Mouse (Mus musculus) lung, postnatal 4 days (tissue): ENCODE measurements at regions not wholly inside any gene's neighbourhood (a gene's known extent, or its start where the extent isn't known, plus 50 kb on each side); places are given as distances from the start of the nearest gene placed in this dataset.

Source experiments
- DNase-seq, 2 experiments: peaks; one replicate each; pipeline ENCODE4 v3.0.0; 2021

DNA sequence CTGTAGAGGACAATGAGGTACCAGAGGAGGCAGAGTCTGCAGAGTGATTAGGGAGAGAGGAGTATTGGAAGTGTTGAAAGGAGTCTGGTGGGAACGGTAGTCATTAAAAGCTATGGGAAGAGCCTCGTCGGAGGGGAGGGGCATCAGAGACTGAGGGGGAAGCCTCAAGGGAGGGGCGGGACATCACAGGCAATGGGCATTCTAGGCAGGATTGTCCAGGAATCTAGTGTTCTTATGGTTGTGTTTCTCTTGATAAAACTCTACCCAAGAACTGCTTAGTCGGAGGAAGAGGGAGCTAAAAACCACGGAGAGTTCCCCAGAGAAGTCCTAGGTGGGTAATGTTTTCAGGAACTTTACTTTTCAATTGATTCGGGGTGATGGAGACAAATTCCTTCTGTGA is 90.2 kb downstream of the Sec23ip start:
- DNase-seq, result no peak

DNA sequence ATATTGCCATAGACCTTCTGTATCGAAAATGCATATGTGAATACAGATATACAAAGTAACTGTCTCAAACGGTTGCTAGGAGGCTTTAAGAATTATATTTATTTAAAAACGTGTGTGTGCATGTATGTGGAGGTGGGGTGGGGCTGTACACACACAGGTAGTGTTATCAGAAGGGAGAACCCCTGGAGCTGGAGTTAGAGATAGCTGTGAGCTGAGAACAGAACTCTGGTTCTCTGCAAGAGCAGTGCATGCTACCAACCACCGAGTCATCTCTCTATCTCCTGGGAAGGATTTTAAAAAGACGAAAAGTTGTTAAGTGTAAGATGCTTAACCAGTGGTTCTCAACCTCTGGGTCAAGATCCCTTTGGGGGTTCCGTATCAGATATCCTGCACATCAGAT is 91.7 kb downstream of the Sec23ip start:
- no peak for DNase-seq

DNA sequence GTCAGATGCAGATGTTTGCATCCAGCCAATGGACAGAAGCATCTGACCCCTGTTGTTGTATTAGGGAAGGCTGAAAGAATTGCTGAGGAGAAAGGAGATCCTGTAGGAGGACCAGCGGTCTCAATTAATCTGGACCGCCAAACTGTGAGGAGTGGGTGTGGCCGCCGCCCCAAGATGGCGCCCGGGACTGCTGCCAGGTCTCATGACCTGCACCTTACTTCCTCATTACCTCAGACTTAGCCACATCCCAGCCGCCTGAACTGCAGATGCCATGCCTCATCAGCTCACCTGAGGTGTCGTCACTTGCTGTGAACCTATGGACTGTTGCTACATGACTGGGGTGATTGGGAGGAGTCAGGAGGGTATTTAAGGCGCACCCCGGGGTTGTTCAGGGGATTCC is 97.8 kb downstream of the Sec23ip start:
- DNase-seq, result no peak

DNA sequence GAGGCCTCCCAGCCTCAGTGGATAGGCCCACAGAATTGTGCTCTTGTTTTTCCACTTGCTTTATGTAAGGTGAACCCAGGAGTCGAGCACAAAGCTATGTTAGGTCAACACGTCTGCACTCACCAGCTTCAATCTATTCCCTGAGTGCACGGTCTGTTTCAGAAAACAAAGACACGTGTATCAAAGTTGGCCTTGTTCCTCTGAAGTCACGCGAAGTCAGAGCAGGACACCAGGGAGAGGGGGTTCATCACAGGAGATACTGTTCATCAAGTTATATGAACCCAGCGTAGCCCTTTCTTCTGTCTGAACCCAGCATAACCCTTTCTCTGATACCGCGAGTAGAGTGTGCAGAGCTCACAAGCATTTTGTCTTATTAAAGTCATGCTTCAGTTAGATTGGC is 98.8 kb downstream of the Sec23ip start:
- DNase-seq, result no peak

DNA sequence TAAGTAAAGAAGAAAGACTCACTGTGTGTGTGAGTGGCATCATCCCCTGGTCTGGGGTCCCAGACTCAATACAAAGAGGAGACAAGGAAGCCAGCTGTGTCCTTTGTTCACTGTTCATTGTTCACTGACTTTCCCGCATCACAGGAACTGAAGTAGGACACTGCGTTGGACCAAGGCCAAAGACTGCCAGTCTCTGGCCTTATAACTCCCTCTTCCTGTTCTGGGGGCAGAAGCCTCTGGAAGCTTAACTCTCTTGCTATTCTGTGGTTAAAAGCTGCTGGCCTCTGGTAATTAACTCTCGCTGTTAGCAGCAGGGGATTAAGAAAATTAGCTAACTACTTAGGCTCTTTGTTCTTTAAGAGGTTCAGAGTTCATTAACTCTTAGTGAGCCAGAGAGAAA is 104.5 kb downstream of the Sec23ip start:
- DNase-seq, result no peak

DNA sequence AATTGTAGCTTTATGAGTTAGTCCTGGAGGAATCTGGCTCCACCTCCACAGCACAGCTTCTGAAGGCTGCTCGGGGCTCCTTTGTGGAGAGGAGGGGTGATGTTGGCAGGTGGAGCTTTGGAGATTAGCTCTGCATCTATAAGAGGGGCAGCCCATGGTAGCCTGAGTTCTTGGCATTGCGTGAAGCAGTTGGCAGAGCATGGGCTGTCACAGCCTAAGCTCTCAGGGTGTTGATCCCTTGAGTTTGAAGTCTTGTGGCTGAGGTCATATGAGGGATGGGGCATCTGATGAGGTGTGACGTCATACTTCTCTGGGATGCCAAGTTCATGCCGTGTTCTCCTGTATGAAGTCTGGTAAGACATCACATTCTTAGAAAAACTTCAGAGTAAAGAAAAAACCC is 109.5 kb downstream of the Sec23ip start:
- no peak for DNase-seq

DNA sequence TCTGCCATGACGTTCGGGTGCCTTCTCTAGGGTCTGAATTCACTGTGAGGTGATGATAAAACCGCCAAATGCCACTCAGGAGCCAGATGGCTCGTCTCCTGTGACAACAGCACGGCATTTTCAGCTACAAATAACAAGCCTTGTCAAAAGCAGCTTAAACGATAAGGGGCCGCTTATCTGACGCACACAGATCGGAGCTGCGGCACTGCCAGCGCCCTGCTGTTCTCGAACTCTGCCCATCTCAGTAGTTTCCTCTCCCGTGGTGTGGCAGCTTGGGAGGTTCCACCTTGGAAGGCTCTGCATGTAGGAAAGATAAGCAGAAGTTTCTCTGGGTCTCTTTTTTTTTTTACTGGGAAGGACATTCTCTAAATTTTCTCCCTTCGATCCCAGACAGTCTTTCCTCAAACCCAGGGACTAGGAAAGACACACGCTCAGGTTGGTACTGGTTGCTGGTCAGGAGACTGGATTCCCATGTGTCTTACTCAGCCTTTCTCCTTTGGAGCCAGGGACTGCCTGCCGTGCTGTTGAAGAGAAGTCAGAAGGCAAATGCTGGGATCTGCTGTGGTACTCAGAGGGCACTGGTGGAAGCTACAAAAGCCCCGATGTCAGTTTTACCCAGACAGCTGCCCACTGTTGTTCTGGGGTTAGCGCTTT is 110.1 kb downstream of the Sec23ip start:
- DNase-seq, result no peak

DNA sequence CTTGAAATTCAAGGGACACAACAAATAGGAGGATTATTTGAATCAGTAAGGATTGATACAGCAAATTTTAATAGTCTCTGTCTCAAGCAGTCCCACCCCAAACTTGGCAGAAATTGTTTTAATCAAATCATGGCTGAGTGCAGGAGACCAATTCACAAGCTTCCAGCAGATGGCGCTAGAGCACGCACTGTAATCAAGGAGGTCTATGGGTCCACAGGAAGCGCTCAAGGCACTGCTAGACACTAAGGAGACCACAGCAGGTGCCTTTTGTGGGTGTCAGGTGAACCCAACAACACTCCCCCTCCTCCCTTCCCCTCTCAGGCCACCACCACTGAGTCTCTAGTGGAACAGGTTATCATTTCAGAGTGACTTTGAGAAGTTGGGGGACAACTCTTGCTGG is 115.4 kb downstream of the Sec23ip start:
- DNase-seq, result peak; percentile 34 to 68

DNA sequence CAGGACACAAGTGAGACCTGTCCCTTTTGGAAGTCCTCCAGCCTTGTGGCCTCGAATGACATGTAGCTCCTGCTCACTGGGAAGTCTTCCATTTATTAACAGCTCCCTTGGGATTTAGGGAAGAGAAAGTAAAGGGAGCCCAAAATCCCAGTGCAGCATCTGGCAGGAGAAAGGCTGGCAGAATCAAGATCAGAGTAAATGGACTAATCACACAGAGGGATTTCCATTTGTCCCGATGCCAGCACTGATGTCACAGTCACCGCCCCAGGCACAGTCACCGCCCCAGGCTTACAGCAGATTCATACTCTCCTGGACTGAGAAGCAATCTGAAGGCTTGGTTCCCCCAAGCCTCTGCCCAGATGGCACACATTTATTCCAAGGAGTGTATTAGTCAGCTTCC is 116.0 kb downstream of the Sec23ip start:
- DNase-seq, result no peak

DNA sequence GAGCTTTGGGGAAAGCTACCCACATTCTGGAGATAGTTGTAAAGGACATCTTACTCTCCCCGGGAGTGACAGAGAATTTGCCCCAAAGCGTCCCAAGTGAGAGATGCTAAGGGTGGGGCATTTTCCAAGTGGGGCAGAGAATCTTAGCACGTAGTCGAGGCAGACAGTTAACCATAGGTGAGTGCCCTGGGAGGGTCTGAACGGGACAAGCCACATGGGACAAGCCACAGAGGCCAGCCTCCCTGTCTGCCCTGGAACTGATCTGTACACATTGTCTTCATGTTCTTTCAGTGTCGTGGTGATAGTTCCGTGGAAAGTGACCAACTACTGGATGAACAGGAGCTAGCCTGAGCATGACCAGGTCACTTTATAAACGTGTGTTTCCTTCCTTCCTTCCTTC is 116.6 kb downstream of the Sec23ip start:
- no peak for DNase-seq

DNA sequence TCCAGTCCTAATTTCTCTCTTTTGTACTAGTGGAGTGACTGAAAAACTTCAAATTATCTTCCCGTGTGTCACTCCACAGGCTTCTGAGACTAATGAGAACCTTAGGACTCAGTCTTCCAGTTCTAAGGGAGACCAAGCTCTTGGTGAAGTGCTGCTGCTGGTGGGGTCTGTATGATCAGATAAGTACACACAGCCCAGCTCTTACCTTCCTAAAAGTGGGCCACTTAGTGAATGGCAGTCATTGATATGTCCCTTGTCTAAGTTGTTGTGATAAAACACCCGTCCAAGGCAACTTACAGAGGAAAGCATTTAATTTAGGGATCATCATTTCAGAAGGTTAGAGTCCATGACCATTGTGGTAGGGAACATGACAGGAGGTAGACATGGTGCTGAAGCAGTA is 124.1 kb downstream of the Sec23ip start:
- DNase-seq, result no peak

DNA sequence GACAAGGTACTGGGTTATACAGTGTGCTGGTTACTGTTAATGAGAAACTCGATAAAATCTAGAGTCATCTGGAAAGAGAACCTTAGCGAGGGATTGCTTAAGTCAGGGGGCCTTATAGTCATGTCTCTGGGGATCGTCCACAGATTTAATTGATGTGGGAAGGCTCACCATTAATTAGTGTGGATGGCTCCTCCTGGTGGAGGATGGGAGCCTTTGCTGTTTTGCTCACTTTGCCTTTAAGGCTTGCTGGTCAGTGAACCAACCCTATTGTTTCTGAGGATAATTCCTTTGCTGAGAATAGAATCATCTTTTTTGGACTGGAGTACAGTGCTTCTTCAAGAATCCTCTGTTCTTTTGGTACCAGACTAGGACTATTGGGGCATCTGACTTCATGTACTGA is 139.3 kb downstream of the Sec23ip start:
- no peak for DNase-seq

DNA sequence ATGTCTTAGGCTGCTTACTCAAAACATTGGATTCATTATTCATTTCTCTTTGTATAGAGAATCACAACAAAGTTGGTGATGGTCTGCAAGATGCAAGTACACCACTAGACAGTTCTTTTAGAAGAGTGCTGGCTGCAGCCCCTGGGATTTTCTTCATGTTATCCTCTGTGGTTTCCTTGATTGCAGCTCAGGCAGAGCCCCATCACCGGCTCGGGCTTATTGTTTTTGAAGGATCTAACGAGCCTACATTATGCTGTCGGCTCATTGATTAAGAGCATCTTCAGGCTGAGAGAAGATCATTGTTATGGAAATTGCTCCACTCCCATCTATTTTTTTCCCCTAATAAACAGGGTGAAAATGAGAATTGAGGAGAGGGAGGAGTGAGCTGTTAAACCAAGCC is 140.8 kb downstream of the Sec23ip start:
- no peak for DNase-seq

DNA sequence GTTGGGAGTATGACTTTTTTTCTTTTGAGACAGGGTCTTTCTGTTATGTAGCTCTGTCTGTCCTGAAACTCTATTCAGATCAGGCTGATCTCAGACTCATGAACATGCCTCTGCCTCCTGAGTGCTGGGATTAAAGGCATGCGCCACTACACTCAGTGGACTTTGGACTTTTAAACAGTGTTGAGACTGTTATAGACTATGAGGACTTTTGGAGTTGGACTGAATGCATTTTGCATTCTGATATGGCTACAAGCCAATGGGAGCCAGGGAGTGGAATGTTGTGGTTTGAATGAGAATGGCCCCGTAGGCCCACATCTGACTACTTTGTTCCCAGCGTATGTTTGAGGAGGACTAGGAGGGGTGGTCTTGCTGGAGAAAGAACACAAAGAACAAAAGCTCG is 165.4 kb downstream of the Sec23ip start:
- no peak for DNase-seq

DNA sequence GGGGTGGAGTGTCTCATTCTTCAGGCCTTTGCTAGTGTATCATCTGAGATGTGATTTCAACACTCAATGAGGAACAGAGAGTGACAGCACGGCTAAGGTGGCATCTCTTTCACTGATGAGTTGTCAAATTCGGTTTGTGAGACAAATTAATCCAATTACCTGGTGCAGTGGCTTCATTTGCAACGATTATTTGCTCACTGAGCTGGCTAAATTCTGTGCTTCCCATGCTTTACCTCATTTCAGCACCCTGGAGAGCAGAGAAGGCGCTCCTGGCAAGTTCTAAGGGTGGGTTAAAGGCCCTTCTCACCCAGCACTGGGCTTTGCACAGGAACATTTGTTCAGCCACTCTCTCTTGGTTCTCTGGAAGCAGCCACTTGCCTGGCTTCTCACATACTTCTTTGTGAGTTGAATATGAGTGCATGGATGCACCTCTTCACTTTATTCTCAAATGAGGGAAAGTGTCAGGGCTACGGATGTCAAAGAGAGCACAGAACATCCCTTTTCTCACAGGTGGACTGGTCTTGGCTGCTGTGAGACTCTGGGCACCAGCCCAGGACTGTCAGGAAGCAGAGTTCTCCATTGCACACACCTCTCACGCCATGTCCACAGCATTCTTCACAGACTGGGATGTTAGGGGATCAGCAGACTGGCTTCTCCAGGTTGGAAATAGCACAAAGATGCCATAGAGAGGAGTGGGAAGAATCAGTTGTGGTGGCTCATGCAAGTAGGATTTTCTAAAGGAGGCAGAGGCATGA is 193.4 kb downstream of the Sec23ip start:
- peak in 1 of 2 experiments; percentile 8 for DNase-seq

DNA sequence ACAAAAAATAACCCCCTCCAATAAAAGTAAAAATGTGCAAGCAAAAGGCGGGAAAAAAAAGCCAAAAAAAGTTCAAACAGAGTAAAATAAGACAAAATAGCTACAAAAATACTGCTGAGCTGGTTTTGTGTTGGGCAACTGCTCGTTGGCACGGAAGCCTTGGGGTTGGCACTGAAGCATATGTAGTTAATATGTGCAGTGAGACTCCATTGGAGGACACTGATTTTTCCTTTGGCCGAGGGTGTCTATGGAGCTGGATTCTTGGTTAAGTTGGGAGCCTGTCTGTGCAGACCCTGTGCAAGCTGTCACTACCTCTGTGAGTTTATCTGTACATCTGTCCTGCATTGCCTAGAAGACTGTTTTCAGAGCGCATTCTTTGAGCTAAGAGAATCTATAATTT is 215.8 kb downstream of the Sec23ip start:
- DNase-seq, result no peak

DNA sequence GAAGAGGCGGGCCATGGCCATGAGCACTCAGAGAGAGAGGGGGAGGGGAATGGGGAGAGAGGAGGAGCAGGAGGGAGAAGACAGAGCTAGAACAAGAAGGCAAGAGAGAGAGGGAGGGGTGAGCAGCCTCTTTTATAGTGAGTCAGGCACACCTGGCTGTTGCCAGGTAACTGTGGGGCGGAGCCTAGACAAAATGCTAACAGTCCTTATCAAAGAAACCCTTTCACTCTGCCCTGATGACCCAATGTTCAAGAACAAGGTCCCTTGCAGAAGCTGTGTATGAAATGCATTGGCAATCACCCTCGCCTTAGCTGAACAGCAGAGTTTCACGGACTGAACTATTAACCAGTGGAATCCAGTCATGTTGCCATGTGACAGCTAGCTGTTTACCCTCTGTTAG is 235.2 kb downstream of the Sec23ip start:
- no peak for DNase-seq

DNA sequence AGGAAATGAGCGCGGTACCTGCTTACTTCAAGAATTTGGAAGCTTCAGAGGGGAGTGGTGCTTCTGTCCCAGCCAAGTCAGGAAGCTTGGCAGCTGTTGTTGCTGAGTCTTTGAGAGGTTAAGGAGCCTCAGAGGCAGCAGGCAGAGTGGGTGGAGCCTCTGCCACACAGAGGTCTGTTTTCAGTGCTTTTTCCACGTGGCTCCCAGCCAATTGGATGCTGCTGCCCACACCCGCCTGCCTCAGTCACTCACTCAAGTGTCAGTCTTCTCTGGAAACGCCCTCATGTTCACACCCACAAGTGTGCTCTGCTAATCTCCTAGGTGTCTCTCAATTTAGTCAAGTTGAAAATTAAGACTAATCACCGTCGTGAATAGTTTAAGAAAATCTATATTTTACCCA is 236.1 kb downstream of the Sec23ip start:
- DNase-seq, result peak in 1 of 2 experiments; percentile 21

DNA sequence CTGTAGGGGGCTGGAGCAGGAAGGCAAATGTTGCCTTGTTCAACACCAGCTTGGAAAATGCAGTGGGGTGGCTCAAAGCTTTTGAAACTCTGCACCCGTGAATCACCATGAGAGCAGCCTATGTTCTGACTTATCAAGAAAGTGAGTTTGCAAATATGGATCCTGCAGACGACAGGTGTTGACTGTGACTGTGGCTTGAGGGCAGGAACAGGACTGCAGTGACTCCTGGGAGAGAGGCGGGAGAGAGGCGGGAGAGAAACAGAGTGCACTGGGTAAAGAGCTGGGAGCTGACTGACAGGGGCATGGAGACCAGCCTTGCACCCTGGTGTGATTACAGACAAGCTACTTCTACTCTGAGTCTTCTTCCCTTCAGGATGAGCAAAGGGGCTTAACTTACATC is 254.0 kb downstream of the Sec23ip start:
- no peak for DNase-seq

DNA sequence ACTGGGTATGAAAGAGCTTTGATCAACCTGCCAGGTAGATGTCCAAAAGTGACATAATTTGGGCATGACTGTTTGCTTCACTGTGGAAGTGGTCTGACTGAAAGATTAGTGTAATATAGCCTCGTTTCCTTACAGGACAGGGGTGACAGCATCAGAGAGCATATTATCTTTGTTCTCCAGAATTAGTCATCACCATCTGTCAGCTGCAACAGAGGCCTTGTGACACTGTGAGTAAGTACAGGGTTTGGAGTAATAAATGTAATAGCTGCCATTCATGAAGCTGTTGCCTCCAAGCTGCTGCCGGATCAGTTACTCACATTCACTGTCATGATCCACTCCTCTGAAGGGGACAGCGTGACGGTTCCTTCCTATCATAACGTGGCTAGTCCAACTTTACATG is 254.4 kb upstream of the Plpp4 start:
- DNase-seq, result no peak

DNA sequence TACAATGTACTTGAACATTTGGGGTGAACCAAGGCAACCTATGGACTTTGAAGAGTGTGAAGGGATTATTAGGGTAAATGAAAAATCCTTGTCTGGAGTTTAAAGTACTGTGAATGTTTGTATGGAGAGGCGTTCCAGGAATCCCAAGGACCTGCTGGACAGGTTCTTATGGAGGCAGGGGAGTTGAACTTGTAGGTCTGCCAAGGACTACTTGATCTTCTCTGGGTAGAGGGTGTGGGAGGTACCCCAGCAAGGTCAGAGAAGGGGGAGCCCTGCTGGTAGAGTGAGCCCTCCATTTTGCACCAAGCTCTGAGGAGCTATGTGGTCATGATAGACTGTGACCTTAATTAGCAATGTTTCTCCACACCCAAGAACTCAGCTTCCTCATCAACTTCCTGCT is 253.7 kb upstream of the Plpp4 start:
- no peak for DNase-seq

DNA sequence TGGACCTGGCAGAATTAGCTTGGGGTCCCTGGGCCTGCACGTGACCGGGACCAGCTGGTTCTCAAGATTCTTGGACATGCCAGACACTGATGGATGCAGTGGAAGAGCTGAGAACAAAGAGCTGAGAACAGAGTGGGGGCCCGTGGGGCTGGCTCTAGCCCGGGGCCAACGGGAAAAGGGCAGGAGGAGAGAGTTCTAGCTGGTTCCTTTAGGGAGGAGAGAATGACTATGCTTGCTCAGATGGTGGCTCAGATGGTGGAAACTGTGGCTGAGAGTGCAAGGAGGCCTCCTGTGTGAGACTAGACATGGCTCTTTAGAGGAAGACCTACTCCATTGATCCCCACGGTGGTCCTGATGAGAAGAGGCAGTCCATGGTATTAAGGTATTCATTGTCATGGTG is 240.5 kb upstream of the Plpp4 start:
- no peak for DNase-seq

DNA sequence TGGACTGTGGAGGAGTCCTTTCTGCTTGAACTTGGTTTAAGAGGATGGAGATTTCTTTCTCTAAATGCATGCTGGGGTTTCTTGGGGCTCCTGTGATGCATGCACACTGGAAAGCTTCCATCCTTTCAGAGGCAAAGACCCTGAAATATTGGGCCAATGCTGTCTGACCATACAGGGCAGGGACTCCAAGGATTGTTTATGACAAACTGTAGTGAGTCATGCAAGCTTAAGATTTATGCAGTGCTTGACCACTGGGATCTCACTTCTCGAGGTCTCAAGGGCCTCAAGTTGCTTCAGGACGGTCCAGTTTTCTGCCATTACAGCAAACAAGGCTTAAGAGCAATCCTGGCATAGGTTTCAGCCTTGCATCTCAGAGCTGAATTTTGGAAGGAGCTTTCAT is 229.7 kb upstream of the Plpp4 start:
- no peak for DNase-seq

DNA sequence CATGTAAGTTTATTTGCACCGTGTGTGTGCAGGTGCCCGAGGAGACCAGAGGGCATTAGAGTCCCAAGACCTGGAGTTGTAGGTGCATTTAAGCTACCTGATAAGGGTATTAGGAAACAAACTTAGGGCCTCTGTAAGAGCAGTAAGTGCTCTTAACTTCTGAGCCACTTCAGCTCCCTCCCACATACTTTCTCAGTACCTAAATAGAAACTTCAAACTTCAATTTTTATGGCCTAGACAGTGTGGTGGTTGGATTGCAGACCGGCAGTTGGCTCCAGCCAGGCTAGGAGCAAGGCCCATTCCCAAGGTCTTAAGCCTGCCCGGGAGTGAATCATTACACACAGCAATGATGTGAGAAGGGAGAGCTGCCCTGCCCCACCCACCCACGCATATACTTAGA is 208.8 kb upstream of the Plpp4 start:
- peak in 1 of 2 experiments; percentile 5 for DNase-seq

DNA sequence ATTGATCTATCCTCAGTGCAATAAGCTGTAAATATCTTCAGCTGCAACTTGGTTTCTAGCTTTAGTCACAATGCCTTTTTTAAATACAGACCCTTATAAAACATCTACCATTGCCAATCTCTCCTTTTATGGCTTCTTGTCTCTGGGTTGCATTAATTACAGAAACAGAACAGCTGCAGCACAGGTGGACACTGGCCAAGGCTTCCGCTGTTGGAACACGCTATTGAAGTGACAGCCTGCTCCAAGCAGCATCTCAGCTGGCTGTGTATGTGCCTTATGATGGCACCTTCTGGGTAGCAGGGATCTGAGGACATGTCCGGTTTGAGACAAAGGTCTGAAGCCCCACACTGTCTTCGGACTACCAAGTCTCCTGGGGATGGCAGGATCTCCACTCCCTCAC is 207.1 kb upstream of the Plpp4 start:
- DNase-seq, result peak in 1 of 2 experiments; percentile 53
